Mouse (Mus musculus) left cerebral cortex, adult 2 months (tissue): ENCODE results near the gene Tnfrsf8. TPM values are rescaled to one million over a fixed set of nuclear protein-coding genes. Genes with fewer than 3 reads are reported as not detected.

Experiments
- DNase-seq, 2 experiments: peaks; one replicate each; pipeline ENCODE4 v3.0.0; 2021 to 2022; ENCODE audit warnings: low spot score in 2 of 2, mixed read lengths in 1 of 2; ENCODE audit errors: extremely low spot score in 1 of 2
- H3K27ac ChIP-seq: fragments of 200-600 bp; 2 replicates; pipeline ENCODE4 v1.8.1; 2022
- H3K4me3 ChIP-seq: fragments of 200-600 bp; 2 replicates; pipeline ENCODE4 v1.8.1; 2022
- CTCF ChIP-seq: fragments of 200-600 bp; IDR thresholded peaks from 2 replicates; pipeline ENCODE4 v1.8.1; 2022; ENCODE audit warnings: antibody characterized with exemption, mild to moderate bottlenecking, moderate library complexity
- intact Hi-C: fragments of 180-260 bp; cut with DNase I; formaldehyde crosslinking; loops from one replicate; pipeline ENCODE4 v1.15.1; 2025
- total RNA-seq, 2 experiments: library from RNA; stranded (reverse); gene quantifications; 2 replicates each; pipeline ENCODE4 v1.2.3; 2021

Gene Tnfrsf8
- total RNA-seq, 2 experiments from 2014 or later: 0.91 to 1.5 TPM

GRCm38 (mm10) chr4:145278724-145279370 lies 36.1 kb downstream of the Tnfrsf8 start:
- no peak for TF ChIP-seq CTCF
- Histone ChIP-seq H3K27ac (no peak overlapping the region), H3K4me3 (no peak overlapping the region)
- intact Hi-C loops: no loop called here
- DNase-seq: no peak

GRCm38 (mm10) chr4:145278231-145278630 lies 36.7 kb downstream of the Tnfrsf8 start:
- TF ChIP-seq CTCF: no peak
- Histone ChIP-seq H3K27ac (no peak overlapping the region), H3K4me3 (no peak overlapping the region)
- intact Hi-C loops: no loop called here
- DNase-seq: no peak

- DNase-seq: no peak
- no peak for TF ChIP-seq CTCF
- intact Hi-C loops: no loop called here
- Histone ChIP-seq H3K4me3 (no peak overlapping the region), H3K27ac (no peak overlapping the region)
These were observed 38.4 kb downstream of the Tnfrsf8 start for GRCm38 (mm10) chr4:145276368-145277249.

GRCm38 (mm10) chr4:145274887-145275286 lies 40.1 kb downstream of the Tnfrsf8 start:
- TF ChIP-seq CTCF: no peak
- intact Hi-C loops: no loop called here
- no peak for DNase-seq
- Histone ChIP-seq H3K27ac (no peak overlapping the region), H3K4me3 (no peak overlapping the region)

- Histone ChIP-seq H3K27ac (no peak overlapping the region), H3K4me3 (no peak overlapping the region)
- TF ChIP-seq CTCF: no peak
- no peak for DNase-seq
- intact Hi-C loops: no loop called here
These were observed 41.0 kb downstream of the Tnfrsf8 start for GRCm38 (mm10) chr4:145273923-145274322.

DNA sequence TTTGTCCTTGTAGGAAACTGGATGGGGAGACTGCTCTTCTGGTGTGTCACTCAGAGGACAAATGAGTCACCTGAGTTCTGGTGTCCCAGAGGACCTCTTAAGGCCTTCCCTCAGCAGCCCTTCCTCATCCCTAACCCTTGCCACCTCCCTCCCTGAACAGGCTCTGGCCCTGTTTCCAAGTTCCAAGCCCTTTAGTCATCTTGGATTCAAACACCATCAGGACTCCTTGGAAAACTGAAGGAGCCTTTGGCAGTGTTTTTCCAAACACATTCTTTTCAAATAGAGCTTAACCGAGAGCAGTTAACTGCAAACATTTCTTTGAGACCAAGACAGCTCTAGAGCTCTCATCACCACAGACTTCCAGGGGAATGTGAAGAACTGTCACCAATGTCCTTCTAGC lies 42.2 kb downstream of the Tnfrsf8 start:
- TF ChIP-seq CTCF: no peak
- intact Hi-C loops: no loop called here
- DNase-seq: no peak
- Histone ChIP-seq H3K27ac (no peak overlapping the region), H3K4me3 (no peak overlapping the region)

GRCm38 (mm10) chr4:145271634-145272033 lies 43.3 kb downstream of the Tnfrsf8 start:
- intact Hi-C loops: no loop called here

DNA sequence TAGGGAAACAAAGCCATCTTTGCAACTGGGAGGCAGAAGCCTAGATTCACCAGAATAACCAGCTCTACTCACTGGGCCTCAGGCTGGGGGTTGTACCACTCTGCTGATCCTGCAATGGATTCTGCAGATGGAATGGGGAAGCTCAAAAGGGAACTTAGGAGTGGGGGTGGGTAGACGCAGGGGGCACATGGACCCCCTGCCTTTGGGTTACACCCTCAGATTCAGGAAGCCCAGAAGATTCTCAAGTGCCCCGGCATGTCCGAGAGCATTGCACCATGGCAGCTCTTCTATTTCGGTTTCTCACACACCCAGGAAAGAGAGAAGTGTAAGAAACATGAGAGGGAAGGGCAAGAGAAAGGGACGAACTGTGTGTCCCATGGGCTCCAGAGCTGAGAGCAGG lies 44.8 kb downstream of the Tnfrsf8 start:
- TF ChIP-seq CTCF: no peak
- no peak overlapping the region for H3K4me3 ChIP-seq
- intact Hi-C loops: no loop called here
- no peak overlapping the region for H3K27ac ChIP-seq
- DNase-seq: no peak

More at GRCm38 (mm10) chr4:145271634-145272033, 43.3 kb downstream of the Tnfrsf8 start:
- no peak for DNase-seq
- no peak for TF ChIP-seq CTCF
- H3K27ac ChIP-seq: no peak overlapping the region
- no peak overlapping the region for H3K4me3 ChIP-seq

GRCm38 (mm10) chr4:145267631-145268110 lies 47.3 kb downstream of the Tnfrsf8 start:
- no peak for TF ChIP-seq CTCF
- Histone ChIP-seq H3K4me3 (no peak overlapping the region), H3K27ac (no peak overlapping the region)
- intact Hi-C loops: no loop called here
- no peak for DNase-seq

GRCm38 (mm10) chr4:145266505-145266904 lies 48.5 kb downstream of the Tnfrsf8 start:
- TF ChIP-seq CTCF: no peak
- no peak for DNase-seq
- no peak overlapping the region for H3K4me3 ChIP-seq
- intact Hi-C loops: no loop called here
- no peak overlapping the region for H3K27ac ChIP-seq

- DNase-seq: no peak
- Histone ChIP-seq H3K27ac (no peak overlapping the region), H3K4me3 (no peak overlapping the region)
- intact Hi-C loops: no loop called here
- TF ChIP-seq CTCF: no peak
These were observed 50.2 kb downstream of the Tnfrsf8 start for GRCm38 (mm10) chr4:145264761-145265160.

- Histone ChIP-seq H3K4me3 (no peak overlapping the region), H3K27ac (no peak overlapping the region)
- intact Hi-C loops: no loop called here
- DNase-seq: no peak
- no peak for TF ChIP-seq CTCF
These were observed 51.4 kb downstream of the Tnfrsf8 start for GRCm38 (mm10) chr4:145263583-145263982.
